Mouse (Mus musculus): ENCODE data around the gene Ahcyl2. TPM values are rescaled to one million over a fixed set of nuclear protein-coding genes. Genes with fewer than 3 reads are reported as not detected.

Gene Ahcyl2
- total RNA-seq, 2 experiments from 2014 or later = 14.7 to 20.3 TPM

DNA sequence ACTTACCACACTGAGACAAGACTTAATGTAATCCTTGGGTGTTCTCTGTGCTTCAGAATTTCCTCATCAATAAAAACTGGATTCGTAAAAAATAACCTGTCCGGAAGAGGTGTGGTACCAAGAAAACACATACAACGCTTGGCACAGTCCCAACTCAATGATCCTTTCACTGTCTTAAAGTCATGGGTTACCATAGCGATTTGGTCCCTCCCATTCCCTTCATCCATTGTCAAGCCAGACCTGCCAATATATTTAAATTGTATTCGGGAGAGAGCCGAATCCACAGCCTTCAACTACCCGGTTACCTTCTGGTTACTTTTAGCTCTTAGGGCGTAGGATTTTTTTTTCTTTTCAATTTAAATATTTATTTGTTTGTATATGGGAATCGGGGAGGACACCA is 148.0 kb downstream of the Ahcyl2 start:
- Histone ChIP-seq H3K27ac (no peak overlapping the region), H3K4me3 (no peak overlapping the region)
- intact Hi-C loops (cut with DNase I) = loop anchor here (10.0 kb wide), 1 partner anchor 439 kb away; no protein-coding TSS in a partner anchor
- TF ChIP-seq CTCF (IDR thresholded peaks at IDR 0.05) = no peak
- DNase-seq = no peak

DNA sequence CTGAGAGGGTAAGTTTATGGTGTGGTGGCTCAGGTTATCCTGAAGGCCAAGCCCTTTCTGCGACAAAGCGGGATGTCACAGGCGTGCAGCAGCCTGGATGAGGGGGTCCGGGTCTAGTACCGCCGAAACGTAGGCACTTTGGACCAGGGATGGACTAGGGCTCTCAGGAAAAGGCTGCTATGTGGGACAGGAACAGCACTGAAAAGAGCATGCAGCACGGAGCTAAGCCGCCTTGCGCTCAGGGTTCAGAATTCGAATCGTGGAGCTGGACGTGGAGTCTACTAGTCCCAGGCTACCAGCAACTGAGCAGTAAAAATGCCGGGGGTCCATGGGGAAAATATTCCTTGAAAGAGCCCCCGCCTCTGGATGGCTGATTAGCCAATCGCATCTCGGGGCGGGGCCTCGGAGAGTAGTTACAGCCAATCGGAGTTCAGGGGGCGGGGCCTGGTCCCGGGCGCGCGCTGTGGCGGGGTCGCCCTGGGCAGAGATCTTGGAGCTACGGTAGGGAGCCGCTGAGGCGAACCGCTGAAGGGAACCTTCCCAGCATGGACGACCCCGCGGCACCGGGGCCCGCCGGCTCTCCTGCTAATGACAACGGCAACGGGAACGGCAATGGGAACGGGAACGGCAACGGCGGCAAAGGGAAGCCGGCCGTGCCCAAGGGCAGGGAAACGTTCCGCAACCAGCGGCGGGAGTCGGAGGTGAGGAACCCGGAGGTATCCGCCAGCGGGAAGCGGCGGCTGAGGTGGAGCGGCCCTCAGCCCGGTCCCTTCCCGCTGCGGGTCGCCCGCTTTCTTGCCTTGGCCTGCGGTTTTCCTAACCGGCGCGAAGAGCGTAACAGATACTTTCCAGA is 148.9 kb downstream of the Ahcyl2 start, which contains the start of gene Strip2:
Gene Strip2, plus strand, starts transcription at position 483 of the 853 bp plus-strand sequence.
- DNase-seq = peak; percentile 94
- peak within 1 kb of the TSS; percentile 74 for H3K27ac ChIP-seq
- intact Hi-C loops (cut with DNase I) = loop anchor here (10.0 kb wide), 1 partner anchor 438 kb away; no protein-coding TSS in a partner anchor
- no peak for TF ChIP-seq CTCF (IDR thresholded peaks at IDR 0.05)
- H3K4me3 ChIP-seq = peak within 1 kb of the TSS; percentile 88

DNA sequence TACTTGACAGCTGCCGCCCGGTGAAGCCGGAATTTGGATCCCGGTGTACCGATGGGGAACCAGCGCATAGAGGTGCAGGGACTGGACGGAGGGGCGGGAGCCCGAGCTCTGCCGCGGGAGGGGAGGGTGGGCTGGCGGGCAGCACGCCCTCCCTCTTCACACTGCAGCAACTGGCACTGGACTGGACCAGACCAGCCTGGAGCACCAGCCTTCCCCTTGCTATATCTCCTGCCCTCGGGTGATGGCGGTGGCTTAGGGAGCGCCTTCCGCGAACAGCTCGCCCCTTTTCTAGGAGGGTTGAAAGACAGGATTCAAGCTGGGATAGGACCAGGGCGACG is 149.5 kb downstream of the Ahcyl2 start:
- H3K27ac ChIP-seq = peak overlapping the region; percentile 74

DNA sequence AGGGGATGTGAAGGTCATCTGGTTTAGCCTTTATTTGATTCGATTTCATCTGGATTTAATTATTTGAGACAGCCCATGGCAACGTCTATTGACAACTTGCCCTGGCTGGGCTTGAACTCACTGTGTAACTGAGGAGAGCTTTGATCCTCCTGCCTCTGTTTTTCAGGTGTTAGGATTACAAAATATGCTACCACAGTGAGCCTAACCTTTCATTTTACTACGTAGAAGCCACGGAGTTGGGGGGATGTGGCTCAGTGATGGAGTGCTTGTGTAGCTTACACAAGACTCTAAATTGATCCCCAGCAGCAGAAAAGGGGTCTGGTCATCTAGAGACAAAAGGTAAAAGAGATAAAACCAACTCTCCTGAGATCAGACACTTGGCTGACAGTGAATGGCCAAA is 150.1 kb downstream of the Ahcyl2 start:
- Histone ChIP-seq H3K27ac (no peak overlapping the region), H3K4me3 (peak overlapping the region; percentile 88)
- TF ChIP-seq CTCF (IDR thresholded peaks at IDR 0.05) = no peak
- intact Hi-C loops (cut with DNase I) = loop anchor here (10.0 kb wide), 1 partner anchor 437 kb away; no protein-coding TSS in a partner anchor
- DNase-seq = no peak

More for the DNA sequence above, 149.5 kb downstream of the Ahcyl2 start:
- peak overlapping the region; percentile 88 for H3K4me3 ChIP-seq
- TF ChIP-seq CTCF (IDR thresholded peaks at IDR 0.05) = no peak
- intact Hi-C loops (cut with DNase I) = loop anchor here (10.0 kb wide), 1 partner anchor 437 kb away; no protein-coding TSS in a partner anchor
- no peak for DNase-seq

DNA sequence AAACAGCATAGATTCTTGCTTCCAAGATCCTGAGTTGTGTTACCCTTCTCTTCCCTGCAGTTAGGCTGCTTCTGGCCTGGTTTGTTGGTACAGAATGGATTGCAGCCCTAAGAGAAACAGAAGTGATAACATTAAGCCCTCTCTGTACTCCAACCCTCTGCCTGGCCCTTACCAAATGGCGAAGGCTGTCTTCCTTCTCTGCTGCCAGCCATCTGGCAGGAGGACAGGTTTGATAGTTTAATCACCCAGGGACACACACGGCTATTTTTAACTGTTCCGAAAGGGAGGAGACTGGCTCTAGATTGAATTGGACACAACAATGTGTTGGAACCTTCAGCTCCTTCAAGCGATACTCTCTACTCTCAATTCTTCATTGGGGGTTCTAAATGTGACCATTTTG is 155.7 kb downstream of the Ahcyl2 start:
- Histone ChIP-seq H3K4me3 (no peak overlapping the region), H3K27ac (no peak overlapping the region)
- DNase-seq = peak; percentile 78
- TF ChIP-seq CTCF (IDR thresholded peaks at IDR 0.05) = no peak
- intact Hi-C loops (cut with DNase I) = no loop called here

DNA sequence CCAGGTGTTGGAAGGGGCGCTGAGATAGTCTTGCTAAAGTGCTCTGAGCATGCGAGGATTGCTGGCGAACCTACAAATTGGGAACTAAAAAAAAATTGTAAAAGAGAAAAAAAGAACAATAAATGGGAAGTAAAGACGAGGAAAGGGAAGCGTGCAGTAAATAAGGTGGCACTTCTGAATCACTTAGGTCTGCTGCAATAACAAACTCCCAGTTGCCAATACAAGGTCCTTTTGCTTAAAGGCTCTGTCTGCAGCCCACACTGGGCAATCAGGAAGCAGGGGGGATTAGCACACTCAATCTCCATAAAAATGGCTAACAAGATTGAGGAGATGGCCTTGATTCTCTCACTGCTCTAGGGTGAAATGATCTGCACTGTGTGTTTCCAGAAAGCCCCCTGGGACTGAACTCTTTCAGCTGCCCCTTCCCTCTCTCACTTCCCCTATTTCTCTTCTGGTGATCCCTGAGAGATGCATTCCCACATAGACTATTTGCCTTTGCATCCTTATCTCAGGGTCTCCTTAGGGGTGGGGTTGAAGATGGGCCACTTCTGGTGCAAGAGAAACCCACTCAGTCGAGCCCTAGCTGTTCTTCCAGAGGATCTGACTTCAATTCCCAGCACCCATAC is 157.9 kb downstream of the Ahcyl2 start:
- H3K27ac ChIP-seq = no peak overlapping the region
- intact Hi-C loops (cut with DNase I) = no loop called here
- DNase-seq = no peak
- no peak overlapping the region for H3K4me3 ChIP-seq
- no peak for TF ChIP-seq CTCF (IDR thresholded peaks at IDR 0.05)

DNA sequence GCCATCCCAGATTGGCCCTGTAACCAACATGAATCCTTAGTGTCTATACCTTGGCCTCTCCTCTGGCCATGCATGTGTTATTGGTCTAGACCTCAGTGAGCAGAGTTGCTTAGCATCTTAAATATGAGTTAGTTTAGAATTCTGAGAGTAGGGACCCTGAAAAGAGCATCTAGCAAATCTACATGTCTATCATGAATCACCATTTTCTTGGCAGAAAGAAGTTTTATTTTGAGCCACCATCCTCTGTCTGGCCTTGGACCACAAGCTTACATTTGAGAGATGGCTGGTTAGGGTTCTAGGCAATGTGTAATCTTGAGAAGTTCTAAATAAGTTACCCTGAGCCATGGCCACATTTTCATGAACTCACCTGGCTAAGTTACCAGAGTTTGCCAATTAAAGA is 162.3 kb downstream of the Ahcyl2 start:
- no peak for TF ChIP-seq CTCF (IDR thresholded peaks at IDR 0.05)
- Histone ChIP-seq H3K27ac (peak overlapping the region; percentile 46; the same call in 1 of the 2 replicates), H3K4me3 (no peak overlapping the region)
- intact Hi-C loops (cut with DNase I) = no loop called here
- no peak for DNase-seq

DNA sequence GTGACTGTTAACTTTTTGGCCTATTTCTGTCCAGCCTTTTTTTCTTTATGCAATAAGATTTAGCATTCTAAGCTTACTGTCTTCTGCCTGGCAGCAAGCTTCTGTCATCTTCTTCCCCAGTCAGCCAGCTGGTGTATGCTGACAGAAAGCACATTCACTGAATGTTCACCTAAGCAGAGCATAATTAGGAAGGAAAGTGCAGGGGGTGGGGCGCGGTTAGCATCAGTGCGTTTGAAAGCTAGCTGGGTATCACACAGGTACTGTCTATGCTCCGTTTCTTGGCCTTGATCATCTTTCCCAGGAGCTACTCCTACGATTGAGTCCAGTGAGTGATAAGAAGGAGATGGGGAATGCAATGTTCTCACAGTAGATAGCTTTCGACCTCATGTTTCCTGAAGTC is 162.9 kb downstream of the Ahcyl2 start:
- Histone ChIP-seq H3K4me3 (no peak overlapping the region), H3K27ac (no peak overlapping the region)
- no peak for DNase-seq
- TF ChIP-seq CTCF (IDR thresholded peaks at IDR 0.05) = no peak
- intact Hi-C loops (cut with DNase I) = no loop called here

DNA sequence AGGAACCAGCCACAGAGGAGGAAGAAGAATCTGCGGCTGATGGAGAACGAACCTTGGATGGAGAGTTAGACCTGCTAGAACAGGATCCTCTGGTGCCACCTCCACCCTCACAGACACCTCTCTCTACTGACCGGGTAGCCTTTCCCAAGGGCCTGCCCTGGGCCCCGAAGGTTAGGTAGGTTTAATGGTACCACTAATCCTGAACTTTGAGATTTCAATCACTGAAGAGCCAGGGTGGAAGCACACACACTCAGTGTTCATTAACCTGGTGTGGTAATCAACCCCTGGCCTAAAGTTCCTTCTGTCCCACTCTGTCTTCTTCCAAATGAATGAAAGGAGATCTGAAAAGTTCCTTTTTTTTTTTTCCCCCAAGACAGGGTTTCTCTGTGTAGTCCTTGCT is 163.4 kb downstream of the Ahcyl2 start:
- no peak overlapping the region for H3K27ac ChIP-seq
- DNase-seq = no peak
- TF ChIP-seq CTCF (IDR thresholded peaks at IDR 0.05) = no peak
- H3K4me3 ChIP-seq = no peak overlapping the region
- intact Hi-C loops (cut with DNase I) = no loop called here

DNA sequence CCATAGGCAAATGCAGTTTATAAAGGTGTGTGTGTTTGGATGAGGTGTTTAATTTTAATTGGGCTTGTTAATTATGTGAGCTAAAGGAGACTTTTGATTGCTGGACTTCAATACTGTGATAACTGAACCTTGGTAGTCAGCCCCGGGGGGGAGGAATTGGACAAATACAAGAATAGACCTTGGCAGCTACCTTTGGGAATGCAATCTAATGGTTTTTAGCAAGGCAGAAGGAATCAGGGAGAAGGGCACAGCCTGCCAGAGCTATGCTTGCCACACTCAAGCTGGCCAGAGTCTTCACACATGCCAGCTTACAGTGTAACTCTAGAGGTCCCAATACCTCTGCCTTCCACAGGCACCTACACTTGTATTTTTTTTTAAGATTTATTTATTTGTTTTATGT is 167.9 kb downstream of the Ahcyl2 start:
- peak; percentile 74 for DNase-seq
- Histone ChIP-seq H3K27ac (0 out of 2 replicates have a peak overlapping the region, but pooled peaks have one; percentile 16), H3K4me3 (no peak overlapping the region)
- intact Hi-C loops (cut with DNase I) = no loop called here
- TF ChIP-seq CTCF (IDR thresholded peaks at IDR 0.05) = no peak

DNA sequence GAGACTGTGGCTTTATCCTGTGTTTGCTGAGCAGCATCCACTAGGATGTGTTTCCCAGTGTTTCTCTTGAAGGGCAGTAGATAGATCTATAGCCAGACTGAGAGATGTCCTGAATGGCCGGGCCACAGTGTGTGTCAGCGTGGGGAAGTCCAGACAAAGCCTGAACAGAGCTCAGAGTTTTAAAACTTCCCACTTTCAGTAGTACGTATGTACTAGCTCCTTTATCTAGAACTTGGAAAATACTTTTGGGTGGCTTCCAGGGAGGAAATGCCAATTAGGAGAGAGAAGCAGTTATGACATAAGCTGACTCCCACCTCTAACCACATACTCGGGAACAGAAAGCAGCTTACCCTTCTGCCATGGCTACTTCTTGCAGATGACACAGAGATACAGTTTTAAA is 172.6 kb downstream of the Ahcyl2 start:
- H3K27ac ChIP-seq = no peak overlapping the region
- H3K4me3 ChIP-seq = no peak overlapping the region
- TF ChIP-seq CTCF (IDR thresholded peaks at IDR 0.05) = no peak
- intact Hi-C loops (cut with DNase I) = no loop called here
- DNase-seq = no peak

DNA sequence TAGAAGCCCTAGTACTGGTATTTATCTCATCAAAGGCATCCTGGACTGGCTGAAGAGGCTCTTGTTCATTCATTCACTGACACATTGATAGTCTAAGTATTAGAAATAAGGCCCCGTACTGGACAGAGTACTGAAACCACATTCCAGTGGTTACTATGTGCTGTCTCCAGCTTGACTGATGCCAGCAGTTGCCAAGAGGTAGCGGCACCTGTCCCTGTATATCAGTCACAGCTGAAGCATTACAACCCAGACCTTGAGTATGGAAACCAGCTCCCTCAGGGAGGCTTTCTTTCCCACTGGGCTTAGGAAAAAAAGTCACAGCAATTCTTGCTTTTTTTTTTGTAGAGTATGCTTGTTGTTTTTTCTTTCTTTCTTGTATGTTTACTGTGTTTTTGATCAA is 173.2 kb downstream of the Ahcyl2 start:
- no peak for TF ChIP-seq CTCF (IDR thresholded peaks at IDR 0.05)
- DNase-seq = peak; percentile 73
- Histone ChIP-seq H3K27ac (peak overlapping the region; percentile 20; the same call in 1 of the 2 replicates), H3K4me3 (no peak overlapping the region)
- intact Hi-C loops (cut with DNase I) = no loop called here

DNA sequence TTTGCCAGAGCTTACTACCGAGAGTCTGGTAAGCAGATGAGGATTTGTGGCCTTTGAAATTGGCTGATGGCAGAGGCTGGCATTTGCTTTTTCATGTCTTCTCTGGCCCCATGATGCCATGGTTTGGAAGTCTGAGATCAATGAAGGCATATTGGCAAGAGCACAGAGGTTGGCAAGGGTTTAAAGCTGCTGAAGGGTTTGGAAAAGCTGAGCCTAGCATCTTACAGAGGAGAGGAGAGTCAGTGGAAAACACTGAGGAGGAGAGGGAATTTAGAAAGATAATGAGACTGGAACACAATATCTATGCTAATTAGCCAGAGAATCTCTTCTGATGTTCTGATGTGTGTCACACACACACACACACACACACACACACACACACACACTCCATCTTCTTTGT is 176.7 kb downstream of the Ahcyl2 start:
- no peak for TF ChIP-seq CTCF (IDR thresholded peaks at IDR 0.05)
- intact Hi-C loops (cut with DNase I) = no loop called here
- no peak for DNase-seq
- H3K27ac ChIP-seq = no peak overlapping the region
- H3K4me3 ChIP-seq = no peak overlapping the region

Data from gastrocnemius, adult 2 months (tissue).